Comparison of ENCODE assay signal across 25 mouse cellular contexts in the genomic region with DNA sequence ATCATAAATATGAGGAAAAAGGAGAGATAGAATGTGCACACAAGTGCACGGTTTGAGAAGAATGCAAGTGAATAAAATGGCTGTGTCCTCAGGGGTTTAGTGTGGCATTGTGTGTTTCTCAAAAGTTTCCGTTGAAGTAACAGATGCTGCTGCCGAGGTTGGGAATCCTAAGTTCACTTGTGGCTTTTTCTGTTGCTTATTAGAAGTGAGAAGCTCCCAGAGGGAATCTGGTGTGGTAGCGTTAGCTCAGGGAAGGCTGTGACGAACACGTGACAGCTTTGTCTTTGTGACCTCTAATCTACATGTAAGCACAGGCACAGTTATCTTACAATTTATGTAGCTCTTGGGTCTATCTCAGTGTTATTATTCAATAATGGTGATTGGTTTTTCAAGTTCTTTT.
"Had no signal": no experiment of that assay in that cellular context is flagged by ENCODE, and none has a peak within 500 bp of the region (broad histone marks: within the 10 kb centered on the region; RNA-seq: fewer than 3 reads in every experiment).

No protein-coding gene starts in this region.

- H3K9me3 ChIP-seq: limb, embryonic 10.5 days; limb, embryonic 13.5 days; liver, embryonic 12.5 days; liver, embryonic 15.5 days; lung, embryonic 15.5 days; megakaryocyte, embryonic 14.5 days; midbrain, embryonic 12.5 days; midbrain, embryonic 15.5 days; neural tube, embryonic 12.5 days; neural tube, embryonic 15.5 days had no signal

- H3K9ac ChIP-seq: limb, embryonic 13.5 days; liver, embryonic 12.5 days; liver, embryonic 15.5 days; lung, embryonic 15.5 days; midbrain, embryonic 12.5 days; midbrain, embryonic 15.5 days; neural tube, embryonic 12.5 days; neural tube, embryonic 15.5 days had no signal

- H3K27ac ChIP-seq: layer of hippocampus, adult 2 months; limb, embryonic 10.5 days; limb, embryonic 13.5 days; liver, embryonic 12.5 days; liver, embryonic 15.5 days; lung, embryonic 15.5 days; midbrain, embryonic 12.5 days; midbrain, embryonic 15.5 days; neural tube, embryonic 12.5 days; neural tube, embryonic 15.5 days; stomach, postnatal 0 days had no signal

- H3K4me1 ChIP-seq: limb, embryonic 10.5 days; limb, embryonic 13.5 days; liver, embryonic 12.5 days; liver, embryonic 15.5 days; lung, embryonic 15.5 days; midbrain, embryonic 12.5 days; midbrain, embryonic 15.5 days; neural tube, embryonic 12.5 days; neural tube, embryonic 15.5 days had no signal

- ATAC-seq: liver, embryonic 12.5 days; midbrain, embryonic 15.5 days had no signal

- H3K4me2 ChIP-seq: limb, embryonic 13.5 days; liver, embryonic 12.5 days; liver, embryonic 15.5 days; lung, embryonic 15.5 days; midbrain, embryonic 12.5 days; midbrain, embryonic 15.5 days; neural tube, embryonic 12.5 days; neural tube, embryonic 15.5 days had no signal

- H3K27me3 ChIP-seq: limb, embryonic 13.5 days; liver, embryonic 12.5 days; liver, embryonic 15.5 days; lung, embryonic 15.5 days; megakaryocyte, embryonic 14.5 days; midbrain, embryonic 15.5 days; neural tube, embryonic 12.5 days; neural tube, embryonic 15.5 days had no signal

- DNase-seq: kidney, adult 8-10 months; kidney, postnatal 25 days; layer of hippocampus, adult 9-11 months; liver; lung, adult 18-20 months; lung, postnatal 10 days; lung, postnatal 36 days; right cerebral cortex, adult 18-20 months; right cerebral cortex, postnatal 14 days; right cerebral cortex, postnatal 4 days; thymus, adult 2 months; thymus, postnatal 14 days; thymus, postnatal 4 days had no signal

- H3K4me3 ChIP-seq: layer of hippocampus, adult 2 months; limb, embryonic 10.5 days; limb, embryonic 13.5 days; liver, embryonic 12.5 days; liver, embryonic 15.5 days; lung, embryonic 15.5 days; megakaryocyte, embryonic 14.5 days; midbrain, embryonic 12.5 days; midbrain, embryonic 15.5 days; neural tube, embryonic 12.5 days; neural tube, embryonic 15.5 days had no signal

- H3K36me3 ChIP-seq: limb, embryonic 10.5 days; limb, embryonic 13.5 days; liver, embryonic 12.5 days; liver, embryonic 15.5 days; lung, embryonic 15.5 days; midbrain, embryonic 12.5 days; midbrain, embryonic 15.5 days; neural tube, embryonic 12.5 days; neural tube, embryonic 15.5 days had no signal
